Mouse (Mus musculus) mouse embryonic stem cell (cell line): ENCODE measurements around the gene Snap91.

Source experiments
- in situ Hi-C, 2 experiments: fragments of 300-500 bp; cut with MboI; formaldehyde crosslinking; loops; 1 replicate in 1 of 2; 3 replicates in 1 of 2; pipeline ENCODE4 v1.14.3; 2019 to 2020; ENCODE audit warnings: low sequenced_read_pairs in 2 of 2, low pct_unique_long_range_greater_than_20kb in 1 of 2, mixed read lengths in 1 of 2; ENCODE audit not compliant: unreplicated experiment in 1 of 2

The Snap91 gene

DNA sequence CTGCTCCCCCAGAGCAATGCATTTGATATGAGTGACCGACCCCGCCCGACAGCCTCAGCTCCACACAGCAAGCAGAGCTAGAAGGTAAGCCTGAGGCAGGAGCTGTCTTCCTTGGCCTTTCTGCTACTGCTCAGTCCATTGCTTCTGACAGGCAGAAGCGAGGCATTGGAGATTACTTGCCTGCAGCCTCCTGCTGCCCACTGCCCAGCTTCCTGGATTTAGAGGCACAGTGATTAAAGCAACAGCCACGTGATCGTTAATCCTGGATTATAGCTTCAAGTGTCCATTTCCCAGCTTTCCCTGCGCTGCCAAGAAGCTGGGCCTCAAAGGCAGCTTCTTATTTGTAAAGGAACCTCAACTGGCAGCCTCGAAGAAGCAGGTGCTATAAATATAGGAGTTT, 51.4 kb downstream of the Snap91 start:
- in situ Hi-C loops, result no loop called here

- in situ Hi-C loops, result no loop called here
These were observed 61.1 kb downstream of the Snap91 start for GRCm38 (mm10) chr9:86819366-86819765.

DNA sequence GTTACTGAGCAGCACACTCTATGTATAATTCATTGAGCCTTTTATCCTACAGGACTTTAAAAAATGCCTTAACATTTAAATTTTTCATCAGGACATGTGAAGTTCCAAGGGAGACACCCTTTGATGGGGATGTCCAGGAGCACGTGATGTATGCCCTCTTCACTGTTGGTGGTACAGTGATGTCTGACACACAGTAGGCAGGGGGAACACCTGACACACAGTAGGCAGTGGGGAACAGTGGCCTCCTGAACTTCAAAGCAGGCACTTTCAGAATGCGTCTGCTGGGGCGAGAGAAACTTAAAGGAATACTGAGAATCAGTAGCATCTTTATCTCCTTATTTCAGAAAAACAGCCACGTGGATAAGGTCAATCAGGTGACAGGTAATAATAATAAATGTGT, 62.8 kb downstream of the Snap91 start:
- in situ Hi-C loops, result no loop called here

GRCm38 (mm10) chr9:86814340-86814739, 66.1 kb downstream of the Snap91 start:
- in situ Hi-C loops, result no loop called here

DNA sequence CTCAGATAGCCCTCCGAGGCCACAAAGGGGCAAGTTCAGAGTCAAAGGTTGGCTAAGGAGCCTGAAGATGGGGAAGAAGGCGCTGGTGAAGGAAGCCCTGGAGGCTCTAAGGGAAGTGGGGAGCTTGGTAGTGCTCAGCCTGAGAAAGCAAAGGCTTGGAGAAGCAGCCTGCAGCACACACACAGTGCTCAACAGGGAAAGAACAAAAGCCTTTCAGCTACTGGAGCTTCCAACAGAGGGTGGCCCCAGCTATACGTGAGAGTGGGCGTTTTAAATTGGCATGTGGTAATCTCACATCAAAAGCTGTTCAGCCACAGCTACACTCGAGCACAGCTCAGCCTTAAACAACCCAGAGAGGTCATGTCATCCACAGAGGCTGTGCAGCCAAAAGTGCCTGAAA, 67.1 kb downstream of the Snap91 start:
- in situ Hi-C loops, result no loop called here

- in situ Hi-C loops, result no loop called here
These were observed 69.7 kb downstream of the Snap91 start for GRCm38 (mm10) chr9:86810696-86811232.

- in situ Hi-C loops, result no loop called here
These were observed 70.2 kb downstream of the Snap91 start for GRCm38 (mm10) chr9:86810213-86810612.

- in situ Hi-C loops, result no loop called here
These were observed 79.8 kb downstream of the Snap91 start for GRCm38 (mm10) chr9:86800600-86801163.

- in situ Hi-C loops, result no loop called here
These were observed 81.4 kb downstream of the Snap91 start for GRCm38 (mm10) chr9:86799099-86799498.

DNA sequence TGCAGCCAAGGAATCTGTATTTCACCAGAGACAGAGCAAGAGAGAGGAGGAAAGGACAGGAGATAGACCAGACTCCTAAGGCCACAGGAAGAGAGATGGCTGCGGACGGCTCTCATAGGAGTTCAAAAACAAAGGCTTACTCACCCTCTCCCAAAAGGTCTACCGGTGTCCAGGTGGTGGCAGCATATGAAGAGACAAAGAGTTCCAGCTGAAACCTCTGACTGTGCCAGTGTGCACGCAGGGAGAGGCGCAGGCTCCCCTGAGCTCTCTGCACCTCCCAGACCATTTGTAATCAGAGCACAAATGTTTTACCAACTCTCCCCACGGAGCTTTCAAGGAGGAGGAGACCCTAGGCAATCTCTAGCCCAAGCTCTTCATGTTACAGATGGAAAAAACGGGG, 81.8 kb downstream of the Snap91 start:
- in situ Hi-C loops, result no loop called here

GRCm38 (mm10) chr9:86798129-86798528, 82.3 kb downstream of the Snap91 start:
- in situ Hi-C loops, result no loop called here

DNA sequence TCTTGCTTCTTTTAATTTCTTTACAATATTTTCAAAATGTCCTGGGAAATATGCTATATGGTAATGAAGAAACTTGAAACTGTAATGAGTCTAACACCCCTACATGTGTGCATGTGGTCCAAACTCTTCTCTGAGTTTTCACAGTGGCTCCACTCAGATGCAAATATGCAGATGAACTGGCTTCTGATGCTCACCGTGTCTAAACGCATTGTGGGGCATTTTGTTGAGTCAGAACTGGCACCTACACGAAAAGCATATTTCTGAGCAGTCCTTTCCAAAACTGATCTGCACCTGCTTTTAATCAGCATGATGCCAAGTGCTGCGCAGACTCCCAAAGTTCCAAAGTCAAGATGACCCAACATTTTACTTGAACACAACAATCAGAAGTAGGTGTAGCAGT, 82.9 kb downstream of the Snap91 start:
- in situ Hi-C loops, result no loop called here

DNA sequence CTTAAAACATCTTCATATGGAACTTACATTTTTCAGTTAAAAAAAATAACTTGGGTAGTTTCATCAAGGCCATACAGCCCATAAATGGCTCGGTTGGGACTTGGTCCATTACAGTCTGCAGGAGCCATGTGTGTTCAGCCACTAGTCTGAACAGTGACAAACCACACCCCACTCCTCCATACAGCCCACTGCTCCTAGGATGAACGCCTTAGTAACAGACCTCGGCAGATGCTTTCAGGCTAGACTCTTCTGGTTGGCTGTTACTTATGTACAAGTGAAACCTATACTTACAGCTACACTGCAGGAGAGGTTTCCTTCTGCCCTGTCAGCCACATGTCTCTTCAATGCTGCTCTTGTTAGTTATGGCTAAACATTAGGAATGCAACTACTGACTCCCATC, 85.2 kb downstream of the Snap91 start:
- in situ Hi-C loops, result no loop called here

DNA sequence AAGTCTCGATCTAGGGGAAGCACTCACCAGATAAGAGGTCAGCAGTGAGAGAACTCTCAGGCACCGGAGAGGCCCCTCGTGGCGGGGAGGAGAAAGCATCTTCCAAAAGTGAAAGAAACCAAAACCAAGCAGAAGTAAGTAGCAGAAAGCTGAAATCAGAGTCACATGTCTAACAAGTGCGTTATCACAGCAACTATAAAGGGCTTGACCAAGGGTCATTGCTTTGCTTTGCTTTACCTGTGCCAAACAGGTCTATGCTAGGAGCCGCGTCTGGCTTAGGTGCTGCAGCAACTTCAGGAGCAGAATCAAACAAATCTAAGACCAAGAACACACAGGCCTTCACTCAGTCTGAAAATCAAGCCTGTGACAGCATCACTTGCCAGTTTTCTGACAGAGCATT, 88.5 kb downstream of the Snap91 start:
- in situ Hi-C loops, result no loop called here

GRCm38 (mm10) chr9:86789186-86789585, 91.3 kb downstream of the Snap91 start:
- in situ Hi-C loops, result no loop called here

DNA sequence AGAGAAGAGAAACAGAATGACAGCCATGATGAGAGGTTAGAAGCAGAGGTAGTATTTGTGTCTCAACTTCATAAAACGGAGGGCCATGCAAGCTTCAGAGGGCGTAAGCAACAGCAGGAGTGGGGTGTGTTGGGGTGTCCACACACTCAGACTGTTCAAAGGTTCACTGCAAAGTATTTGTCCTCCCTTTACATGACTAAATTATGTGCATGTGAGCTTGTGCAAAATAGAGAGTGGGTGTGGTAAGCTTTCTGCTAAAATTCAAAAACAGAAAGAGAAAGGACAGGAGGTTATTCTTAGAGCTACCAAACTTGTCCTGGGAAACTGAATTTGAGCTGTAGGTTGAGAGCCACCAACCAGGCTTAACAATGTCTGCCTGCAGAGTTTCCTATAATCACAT, 97.6 kb downstream of the Snap91 start:
- in situ Hi-C loops, result no loop called here

- in situ Hi-C loops, result no loop called here
These were observed 99.0 kb downstream of the Snap91 start for GRCm38 (mm10) chr9:86781426-86781825.

GRCm38 (mm10) chr9:86778212-86778611, 102.2 kb downstream of the Snap91 start:
- in situ Hi-C loops, result no loop called here

GRCm38 (mm10) chr9:86777309-86777708, 103.1 kb downstream of the Snap91 start:
- in situ Hi-C loops, result no loop called here

DNA sequence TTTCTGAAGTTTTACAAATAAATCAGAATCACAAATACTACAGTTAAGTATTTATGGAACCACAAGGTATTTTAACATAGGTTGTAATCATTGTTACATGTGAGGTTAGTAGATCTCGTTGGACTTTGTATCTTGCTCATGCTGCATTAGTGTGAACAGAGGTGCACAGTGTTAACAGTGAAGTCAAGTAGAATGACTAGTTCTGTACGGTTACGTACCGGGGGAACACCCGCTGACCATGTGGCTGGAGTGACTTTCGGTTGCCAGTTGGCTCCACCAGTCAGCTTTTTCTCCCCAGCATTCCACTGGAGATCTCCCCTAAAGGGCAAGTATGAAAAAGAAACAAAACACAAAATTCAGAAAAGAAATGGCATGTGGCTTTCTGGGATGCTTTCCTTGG, 105.1 kb downstream of the Snap91 start:
- in situ Hi-C loops, result no loop called here

DNA sequence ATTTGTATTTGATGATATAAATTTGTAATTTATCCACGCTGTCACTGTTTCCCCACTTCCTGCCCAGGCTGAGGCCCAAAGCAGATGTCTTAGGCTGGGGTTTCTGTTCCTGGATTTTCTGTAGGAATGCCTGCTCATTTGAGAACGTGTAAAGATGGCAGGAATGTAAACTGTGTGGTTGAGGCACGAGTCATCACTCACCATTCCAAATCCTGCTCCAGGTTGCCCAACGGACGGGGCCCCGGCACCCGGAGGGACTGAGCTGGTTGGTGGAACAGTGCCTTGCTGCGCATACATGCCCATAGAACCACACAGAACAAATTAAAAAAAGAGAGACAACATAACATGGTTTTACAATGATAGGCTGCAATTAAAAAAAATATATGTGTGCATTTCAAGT, 106.5 kb downstream of the Snap91 start:
- in situ Hi-C loops, result no loop called here
